Mouse (Mus musculus): ENCODE measurements around the gene Rab25.

- no peak for TF ChIP-seq CTCF (IDR thresholded peaks at IDR 0.05; ENCODE audit: control insufficient read depth, insufficient read depth, insufficient read length)
- no peak for TF ChIP-seq MAX (IDR thresholded peaks at IDR 0.05)
- no peak for TF ChIP-seq USF1 (IDR thresholded peaks at IDR 0.05; ENCODE audit: low read depth)
- TF ChIP-seq CEBPB (IDR thresholded peaks at IDR 0.05; ENCODE audit: low read depth), result no peak
- no peak for TF ChIP-seq FOSL1 (IDR thresholded peaks at IDR 0.05; ENCODE audit: insufficient read depth, low read length, poor library complexity, severe bottlenecking)
- TF ChIP-seq MYOG (IDR thresholded peaks at IDR 0.05; ENCODE audit: control insufficient read depth, extremely low read depth, insufficient read length), result no peak
- TF ChIP-seq MYOD1 (IDR thresholded peaks at IDR 0.05; ENCODE audit: control insufficient read depth, insufficient read length, low read depth), result no peak
These were observed 47.3 kb downstream of the Rab25 start for GRCm38 (mm10) chr3:88500655-88501365.

All from C2C12 (cell line).